Mouse (Mus musculus): ENCODE results near the gene Mc3r.

Gene Mc3r

DNA sequence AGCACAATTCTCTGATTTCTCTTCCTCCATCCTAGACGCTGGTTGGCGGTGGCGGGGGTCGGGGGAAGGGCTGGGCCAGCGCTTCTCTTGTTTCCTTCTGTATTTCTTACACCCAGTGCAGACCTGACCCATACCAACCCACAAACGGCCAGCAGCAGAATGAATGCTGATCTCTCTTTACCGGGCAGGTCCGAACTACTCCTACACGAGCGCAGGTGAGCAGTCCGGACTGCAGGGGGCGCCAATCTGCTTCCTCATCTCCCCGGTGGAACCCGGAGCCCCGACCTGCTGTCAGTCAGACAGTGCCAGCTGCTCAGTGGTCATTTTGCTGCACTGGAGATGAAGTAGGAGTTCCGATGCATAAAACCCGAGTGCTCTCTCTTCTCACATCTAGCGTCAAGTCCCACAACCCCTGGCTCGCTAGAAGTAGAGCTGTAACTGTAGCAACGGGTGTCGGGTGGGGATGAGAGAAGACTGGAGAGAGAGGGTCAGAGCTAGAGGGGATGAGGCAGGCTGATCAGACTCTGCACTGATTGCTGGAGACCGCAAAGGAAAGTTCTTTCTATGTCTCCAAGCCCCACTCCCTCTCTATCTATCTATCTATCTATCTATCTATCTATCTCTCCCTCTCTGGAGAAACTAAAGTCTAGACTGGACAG lies at the start of gene Mc3r:
TSS of gene Mc3r (plus strand) at position 387 of the 659 bp plus-strand sequence.
- no peak for DNase-seq (ENCODE audit: low spot score in 2 of 2)

DNA sequence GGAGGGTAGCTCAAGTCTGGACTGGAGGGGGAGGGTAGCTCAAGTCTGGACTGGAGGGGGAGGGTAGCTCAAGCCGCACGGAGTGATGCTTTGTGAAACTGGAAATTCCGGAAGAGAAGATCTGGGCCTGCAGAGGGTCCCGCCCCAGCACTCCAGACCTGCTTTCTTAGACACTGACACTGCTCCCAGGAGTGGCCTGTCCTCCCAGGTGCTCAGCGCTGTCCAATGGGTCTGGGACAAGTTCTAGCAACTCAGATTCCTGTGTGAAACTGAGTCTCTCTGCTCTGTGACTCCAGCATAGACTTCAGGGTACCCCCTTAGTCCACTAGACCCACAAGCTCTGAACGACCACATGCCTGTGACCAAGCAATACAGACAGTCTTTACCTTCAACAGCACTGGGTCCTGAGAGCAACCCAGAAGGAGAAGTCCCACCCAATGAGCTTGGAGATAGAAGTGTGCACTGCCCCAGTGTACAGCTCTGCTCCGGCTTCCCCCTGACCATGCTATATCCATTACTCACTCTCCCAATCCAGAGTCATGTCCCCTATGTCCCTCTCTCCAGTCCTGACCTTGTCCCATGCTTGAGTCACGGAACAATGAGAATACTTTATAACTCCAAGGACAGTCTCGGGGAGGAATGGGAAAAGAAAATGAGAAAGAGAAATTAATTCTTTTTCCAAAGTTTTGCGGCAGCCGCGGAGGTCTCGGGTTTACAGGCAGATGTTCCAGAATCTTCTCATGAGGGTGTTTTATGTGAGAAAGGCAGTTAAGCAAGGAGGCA lies 46.1 kb upstream of the Mc3r start:
- no peak for DNase-seq (ENCODE audit: low spot score in 2 of 2)

DNA sequence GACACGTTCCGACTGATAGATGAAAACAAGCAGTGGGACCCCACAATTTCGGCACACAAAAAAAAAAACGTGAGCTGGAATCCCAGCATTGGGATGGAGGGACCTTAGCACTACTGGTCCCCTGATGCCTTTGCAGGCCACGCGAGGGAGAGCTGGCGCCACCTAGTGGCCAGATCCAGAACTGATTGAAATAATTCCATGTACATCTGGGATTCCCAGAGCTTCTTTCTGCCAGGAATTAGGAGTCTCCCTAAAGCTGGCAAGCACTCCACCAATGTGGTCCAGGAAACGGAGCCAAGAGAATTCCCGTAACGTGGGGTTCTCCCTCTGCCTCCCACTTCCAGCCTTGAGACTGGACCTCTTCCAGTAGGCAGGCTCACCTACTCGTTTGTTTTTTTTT lies 41.3 kb upstream of the Mc3r start:
- DNase-seq (ENCODE audit: low spot score in 2 of 2), result peak; percentile 3 to 5

GRCm38 (mm10) chr2:172213480-172213879 lies 34.8 kb upstream of the Mc3r start:
- no peak for DNase-seq (ENCODE audit: low spot score in 2 of 2)

DNA sequence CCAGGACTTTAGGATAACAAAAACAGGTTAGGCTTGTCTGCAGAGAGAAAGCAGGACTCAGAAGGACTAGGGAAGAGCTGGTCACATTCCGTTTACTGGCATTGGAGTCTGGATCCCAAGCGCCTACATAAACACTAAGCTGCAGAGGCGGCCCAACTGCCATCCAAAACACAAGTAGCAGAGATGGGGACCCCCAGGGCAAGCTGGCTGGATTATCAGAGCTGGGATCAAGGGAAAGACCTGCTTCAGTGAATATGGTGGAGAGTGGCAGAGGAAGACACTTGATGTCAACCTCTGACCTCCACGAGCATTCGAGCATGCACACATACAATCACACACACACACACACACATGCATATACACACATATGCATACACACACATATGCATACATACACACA lies 34.0 kb upstream of the Mc3r start:
- no peak for DNase-seq (ENCODE audit: low spot score in 2 of 2)

- DNase-seq (ENCODE audit: low spot score in 2 of 2), result no peak
Measured at GRCm38 (mm10) chr2:172215508-172216162, 32.7 kb upstream of the Mc3r start.

DNA sequence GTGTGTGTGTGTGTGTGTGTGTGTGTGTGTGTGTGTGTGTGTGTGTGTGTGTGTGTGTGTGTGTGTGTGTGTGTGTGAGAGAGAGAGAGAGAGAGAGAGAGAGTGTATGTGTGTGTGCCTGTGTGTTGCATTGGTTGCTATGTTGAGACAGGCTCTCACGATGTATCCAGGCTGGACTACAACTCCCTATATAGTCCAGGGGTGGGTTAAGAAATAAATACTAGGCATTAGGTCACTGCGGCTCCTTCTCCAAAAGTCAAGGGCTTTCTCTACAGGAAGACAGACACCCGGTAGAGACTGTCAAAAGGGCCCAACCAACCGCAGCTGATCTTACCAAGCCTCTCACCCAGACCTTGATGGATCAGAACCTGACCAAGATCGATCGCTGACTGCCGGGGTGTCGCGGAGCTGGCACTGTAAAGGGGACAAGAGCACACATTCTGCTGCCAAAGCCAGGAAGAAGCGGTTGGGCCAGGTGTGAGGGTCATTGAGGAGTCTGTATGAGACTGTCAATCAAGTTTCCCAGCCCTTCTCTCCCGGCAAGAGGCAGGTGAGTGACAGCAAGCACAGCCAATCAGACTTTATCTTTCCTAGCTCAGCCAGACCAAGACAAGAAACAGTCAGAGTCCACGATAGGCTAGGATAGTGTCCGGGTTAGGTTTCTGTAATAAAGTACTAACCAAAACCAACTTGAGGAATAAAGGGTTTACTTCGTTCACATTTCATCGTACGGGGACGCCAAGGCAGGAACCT lies 32.0 kb upstream of the Mc3r start:
- DNase-seq (ENCODE audit: low spot score in 2 of 2), result no peak

GRCm38 (mm10) chr2:172217886-172218285 lies 30.4 kb upstream of the Mc3r start:
- DNase-seq (ENCODE audit: low spot score in 2 of 2), result no peak

GRCm38 (mm10) chr2:172219186-172219585 lies 29.1 kb upstream of the Mc3r start:
- DNase-seq (ENCODE audit: low spot score in 2 of 2), result no peak

GRCm38 (mm10) chr2:172221656-172222393 lies 26.5 kb upstream of the Mc3r start:
- DNase-seq (ENCODE audit: low spot score in 2 of 2), result peak in 1 of 2 experiments; percentile 18

- DNase-seq (ENCODE audit: low spot score in 2 of 2), result no peak
Measured at GRCm38 (mm10) chr2:172222394-172222785, 25.9 kb upstream of the Mc3r start.

DNA sequence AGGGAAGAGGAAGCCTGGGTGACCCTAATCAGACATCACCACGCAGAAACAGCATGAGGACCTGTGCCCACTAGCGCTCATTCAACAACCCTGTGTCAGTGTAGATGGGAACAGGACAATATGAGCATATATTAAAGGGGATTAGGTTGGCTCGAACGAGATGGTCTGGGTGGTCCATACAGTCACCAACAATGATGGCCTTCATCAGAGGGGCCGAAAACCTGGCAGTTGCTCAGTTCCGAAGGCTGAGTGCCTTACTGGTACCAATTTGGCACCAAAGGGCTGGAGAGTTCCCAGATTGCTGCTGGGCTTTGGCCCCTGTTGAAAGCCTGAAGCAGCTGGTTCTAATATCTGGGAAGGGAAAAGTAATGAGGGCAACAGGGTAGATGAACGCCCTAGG lies 25.4 kb upstream of the Mc3r start:
- DNase-seq (ENCODE audit: low spot score in 2 of 2), result no peak

GRCm38 (mm10) chr2:172223451-172224200 lies 24.7 kb upstream of the Mc3r start:
- no peak for DNase-seq (ENCODE audit: low spot score in 2 of 2)

GRCm38 (mm10) chr2:172226945-172227344 lies 21.3 kb upstream of the Mc3r start:
- no peak for DNase-seq (ENCODE audit: low spot score in 2 of 2)

DNA sequence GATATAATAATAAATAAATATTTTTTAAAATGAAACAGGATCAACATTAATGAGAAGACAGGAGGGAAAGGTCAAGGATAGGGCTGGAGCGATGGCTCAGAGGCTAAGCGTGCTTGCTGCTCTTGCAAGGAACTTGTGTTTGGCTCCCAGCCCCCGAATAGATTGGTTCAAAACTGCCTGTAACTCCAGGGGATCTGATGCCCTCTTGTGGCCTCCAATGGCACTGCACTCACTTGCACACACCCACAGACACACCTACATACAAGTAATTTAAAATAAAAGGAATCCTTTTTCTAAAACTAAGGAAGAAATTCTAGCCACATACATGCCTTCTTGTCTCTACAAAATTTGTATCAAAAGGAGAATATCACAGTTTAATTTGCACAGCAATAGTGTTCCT lies 20.5 kb upstream of the Mc3r start:
- DNase-seq (ENCODE audit: low spot score in 2 of 2), result no peak

DNA sequence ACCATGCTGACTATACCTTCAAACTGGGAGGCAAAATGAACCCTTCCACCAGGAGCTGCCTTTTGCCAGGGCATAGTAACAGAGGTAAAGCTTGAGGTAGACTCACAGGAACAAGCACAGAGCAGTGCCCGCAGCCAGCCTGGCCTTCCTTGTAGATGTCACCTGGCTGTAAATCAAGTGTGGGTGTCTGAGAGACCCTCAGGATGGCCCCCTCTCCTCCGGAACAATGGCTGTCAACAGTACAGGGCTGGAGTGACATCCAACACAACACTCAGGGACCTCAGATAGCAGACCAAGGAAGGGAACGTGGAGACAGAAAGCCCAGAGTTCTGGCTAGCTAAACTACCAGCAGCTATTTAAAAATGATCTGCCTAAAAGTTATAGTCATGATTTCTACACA lies 19.1 kb upstream of the Mc3r start:
- no peak for DNase-seq (ENCODE audit: low spot score in 2 of 2)

DNA sequence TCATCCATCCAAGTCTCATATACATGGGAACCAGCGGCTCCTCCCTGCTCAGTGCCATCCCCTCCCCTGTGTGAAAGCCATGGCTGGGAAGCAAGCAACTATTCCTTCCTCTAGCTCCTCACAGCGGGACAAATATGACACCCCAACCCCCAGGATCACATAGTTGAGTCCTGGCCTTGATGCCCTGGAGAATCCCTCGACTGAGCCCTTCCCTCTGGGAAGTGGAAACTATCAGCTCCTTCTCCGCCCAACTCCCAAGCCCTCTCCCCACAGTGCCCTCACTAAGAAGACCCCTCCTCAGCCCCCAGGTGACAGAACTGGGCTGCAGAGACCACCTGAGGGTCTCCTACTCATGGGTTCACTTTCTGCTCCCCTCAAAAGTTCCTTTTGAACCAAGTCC lies 18.2 kb upstream of the Mc3r start:
- DNase-seq (ENCODE audit: low spot score in 2 of 2), result no peak

- no peak for DNase-seq (ENCODE audit: low spot score in 2 of 2)
Measured at GRCm38 (mm10) chr2:172238220-172238619, 10.1 kb upstream of the Mc3r start.

- no peak for DNase-seq (ENCODE audit: low spot score in 2 of 2)
Measured at GRCm38 (mm10) chr2:172241031-172241430, 7.3 kb upstream of the Mc3r start.

GRCm38 (mm10) chr2:172245497-172245896 lies 2.8 kb upstream of the Mc3r start:
- DNase-seq (ENCODE audit: low spot score in 2 of 2), result no peak

DNA sequence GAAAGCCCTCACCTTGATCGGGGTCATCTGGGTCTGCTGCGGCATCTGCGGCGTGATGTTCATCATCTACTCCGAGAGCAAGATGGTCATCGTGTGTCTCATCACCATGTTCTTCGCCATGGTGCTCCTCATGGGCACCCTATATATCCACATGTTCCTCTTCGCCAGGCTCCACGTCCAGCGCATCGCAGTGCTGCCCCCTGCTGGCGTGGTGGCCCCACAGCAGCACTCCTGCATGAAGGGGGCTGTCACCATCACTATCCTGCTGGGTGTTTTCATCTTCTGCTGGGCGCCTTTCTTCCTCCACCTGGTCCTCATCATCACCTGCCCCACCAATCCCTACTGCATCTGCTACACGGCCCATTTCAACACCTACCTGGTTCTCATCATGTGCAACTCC lies 1.0 kb downstream of the Mc3r start:
- no peak for DNase-seq (ENCODE audit: low spot score in 2 of 2)
